Mouse (Mus musculus) megakaryocyte progenitor cell, adult 5-6 weeks (primary cell): Measurements from ENCODE around the gene Nepro. TPM values are rescaled to one million over a fixed set of nuclear protein-coding genes. Genes with fewer than 3 reads are reported as not detected.
A peak's percentile ranks its signal among the peaks of the same experiment; 100 is the strongest.

Experiments
- ATAC-seq: replicated peaks from 2 replicates; pipeline ENCODE4 v1.8.0; 2016; ENCODE audit warnings: mild to moderate bottlenecking, moderate TSS enrichment, inconsistent platforms; ENCODE audit not compliant: poor library complexity
- total RNA-seq, 2 experiments: library from RNA; stranded (forward) in 1 of 2; stranded (reverse) in 1 of 2; fragments of 157-497, 149-512 nt in 1 of 2; fragments of 200-1000 nt in 1 of 2; gene quantifications; 2 replicates each; pipeline versions ENCODE4 v1.2.3 to v1.2.4; 2015 to 2017

The Nepro gene
- total RNA-seq, 2 experiments from 2014 or later: 18.6 to 19.4 TPM

DNA sequence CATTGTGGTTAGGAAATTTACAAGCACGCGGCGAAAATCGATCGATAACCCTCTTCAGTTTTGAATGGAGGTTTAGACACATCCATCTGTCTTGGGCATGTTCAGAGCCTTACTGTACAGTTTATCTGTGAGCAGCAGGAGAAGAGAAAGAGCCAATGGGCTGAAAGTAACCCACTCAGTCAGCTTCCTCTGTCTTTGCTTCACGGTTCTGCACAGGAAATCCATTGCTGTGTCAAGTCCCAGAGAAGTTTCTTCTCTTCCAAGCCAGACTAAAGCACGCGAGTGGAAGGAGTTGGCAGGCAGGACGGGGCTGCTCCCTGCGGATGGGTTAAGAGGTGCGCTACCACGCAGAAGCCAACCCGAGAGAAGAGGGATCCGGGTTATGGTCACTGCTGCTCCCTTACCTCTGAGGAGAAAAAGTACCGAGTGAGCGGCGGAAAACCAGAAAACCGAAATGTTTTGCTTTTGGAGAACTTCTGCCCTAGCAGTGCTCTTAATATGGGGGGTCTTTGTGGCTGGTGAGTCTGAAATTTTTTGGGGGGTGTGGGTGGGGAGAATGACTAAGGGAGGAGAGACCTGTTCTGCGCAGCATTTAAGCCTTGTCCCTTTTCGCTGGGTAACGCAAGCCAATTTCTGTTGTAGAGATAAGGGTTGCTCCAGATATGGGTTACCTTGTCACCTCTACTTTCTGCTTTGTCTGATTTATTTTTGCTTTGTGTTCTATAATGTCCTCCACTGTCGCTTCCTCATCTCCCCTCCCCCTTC lies 41.6 kb downstream of the Nepro start, which contains the start of gene Cd200r1:
TSS of gene Cd200r1 (plus strand) at position 182 of the 765 bp plus-strand sequence.
- ATAC-seq: peak; percentile 73

- ATAC-seq: no peak
Measured at GRCm38 (mm10) chr16:44766320-44766892, 42.3 kb downstream of the Nepro start.

DNA sequence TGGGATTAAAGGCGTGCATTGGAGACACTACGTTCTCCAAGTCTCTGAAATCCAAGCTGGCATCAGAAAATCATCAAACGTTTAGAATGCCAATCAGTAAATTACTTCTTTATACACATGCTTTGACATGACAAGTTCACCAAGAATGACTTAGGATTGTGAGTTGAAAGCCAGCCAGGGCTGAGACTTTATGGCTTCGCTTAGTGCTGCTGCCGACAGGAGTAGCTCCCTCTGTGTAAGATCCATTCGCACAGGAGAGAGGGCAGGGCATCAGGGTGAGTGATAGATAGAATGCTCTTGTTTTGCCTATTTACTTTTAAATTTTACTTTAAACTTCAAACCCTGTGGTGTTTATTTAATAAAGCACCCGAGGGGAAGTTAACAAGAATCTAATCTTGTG lies 43.4 kb downstream of the Nepro start:
- ATAC-seq: no peak

- peak; percentile 78 for ATAC-seq
Measured at GRCm38 (mm10) chr16:44767967-44768366, 43.9 kb downstream of the Nepro start.

DNA sequence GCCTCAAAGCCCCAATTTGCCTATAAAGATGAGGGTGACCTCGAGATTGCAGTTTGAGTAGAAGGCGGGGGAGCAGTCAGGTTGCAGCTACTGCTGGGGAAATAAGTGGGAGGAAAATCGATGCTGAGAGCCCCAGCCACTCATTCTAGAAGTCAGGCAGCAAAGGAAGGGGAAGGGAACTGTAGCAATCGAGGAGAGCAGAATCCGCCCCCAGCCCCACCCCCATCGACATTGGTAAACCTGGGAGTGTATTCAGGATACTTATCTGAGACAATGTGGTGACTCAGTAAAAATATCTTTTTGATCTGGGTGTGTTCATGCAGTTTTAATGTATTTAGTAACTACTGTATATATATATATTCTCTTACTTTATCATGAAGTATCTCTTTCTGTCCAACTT lies 48.5 kb downstream of the Nepro start:
- peak; percentile 36 for ATAC-seq

DNA sequence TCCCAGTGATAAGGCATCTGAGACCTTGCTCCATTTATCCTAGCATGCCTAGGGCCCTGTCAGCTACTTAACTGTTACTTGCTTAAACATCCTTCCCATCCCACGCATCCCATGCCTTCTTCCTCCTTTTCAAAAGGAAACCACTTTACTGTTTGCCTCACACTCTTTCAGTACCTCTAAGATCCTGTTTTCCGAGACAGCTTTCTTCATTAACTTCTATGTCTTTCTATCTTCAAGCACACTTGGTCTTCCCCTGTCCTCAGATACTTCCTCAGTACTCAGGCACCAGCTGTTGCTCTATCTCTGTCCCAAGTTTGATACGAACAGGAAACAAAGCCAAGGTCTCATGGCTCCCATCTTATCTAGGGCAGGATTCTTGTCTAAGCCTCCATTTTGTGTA lies 49.6 kb downstream of the Nepro start:
- peak; percentile 59 for ATAC-seq

DNA sequence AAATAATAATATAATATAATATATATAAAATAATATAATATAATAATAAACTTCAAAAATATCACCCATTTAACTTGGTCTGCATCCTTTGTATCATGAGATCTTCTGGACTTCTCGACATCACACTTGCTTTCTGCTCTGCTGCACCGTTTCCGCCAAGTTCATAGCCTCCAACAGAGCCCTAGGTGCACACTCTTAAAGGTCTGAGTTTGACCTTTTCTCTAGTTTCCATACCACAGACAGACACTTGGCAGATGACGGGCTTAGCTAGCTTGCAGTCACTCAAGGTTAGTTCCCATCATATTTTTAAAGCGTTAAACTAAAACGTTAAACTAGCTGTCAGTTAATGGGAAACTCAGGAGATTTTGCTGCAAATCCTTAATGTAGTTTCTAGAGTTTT lies 50.1 kb downstream of the Nepro start:
- no peak for ATAC-seq

- peak; percentile 96 for ATAC-seq
Measured at GRCm38 (mm10) chr16:44778538-44779147, 54.5 kb downstream of the Nepro start.

DNA sequence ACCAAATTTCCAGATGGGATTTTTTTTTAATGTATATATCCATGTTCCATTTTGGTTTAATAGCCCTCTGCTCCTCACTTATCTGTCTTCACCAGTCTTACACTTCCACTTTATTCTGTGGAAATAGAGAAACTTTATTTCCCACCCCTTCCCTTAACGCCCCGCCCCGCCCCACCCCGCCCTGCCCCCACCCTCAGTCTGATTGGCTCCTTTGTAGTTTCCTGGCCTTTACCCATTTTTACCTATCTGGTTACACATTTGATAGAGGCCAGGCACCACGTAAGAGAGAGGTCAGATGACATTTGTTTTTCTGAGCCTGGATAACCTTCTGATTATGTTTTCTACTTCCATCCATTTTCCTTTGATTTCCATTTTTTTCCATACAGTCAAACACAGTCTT lies 55.4 kb downstream of the Nepro start:
- no peak for ATAC-seq

- ATAC-seq: no peak
Measured at GRCm38 (mm10) chr16:44780751-44781150, 56.6 kb downstream of the Nepro start.

Other genes with a start within 250 kb of the Nepro start
- gene Boc, start 165.4 kb upstream of the Nepro start, total RNA-seq (2015): 0.07 and 0.17 TPM in 2 replicates
- 0.08 and 0.30 TPM in 2 replicates for gene Boc, start 165.4 kb upstream of the Nepro start, total RNA-seq (2017)
- gene Gtpbp8, start 22.1 kb downstream of the Nepro start, total RNA-seq (2015): 12.6 and 16.1 TPM in 2 replicates
- gene Gtpbp8, start 22.1 kb downstream of the Nepro start, total RNA-seq (2017): 14.5 and 15.2 TPM in 2 replicates
- gene Cd200r1, start 41.4 kb downstream of the Nepro start, total RNA-seq (2015): 8.0 and 11.0 TPM in 2 replicates
- 3.7 and 5.6 TPM in 2 replicates for gene Cd200r1, start 41.4 kb downstream of the Nepro start, total RNA-seq (2017)
- gene Cd200r4, start 87.4 kb downstream of the Nepro start, total RNA-seq (2015): 0.12 and 0.54 TPM in 2 replicates
- 0.37 TPM in 1 of 2 replicates, not detected in the other for gene Cd200r4, start 87.4 kb downstream of the Nepro start, total RNA-seq (2017)
- gene Cd200r2, start 142.8 kb downstream of the Nepro start, total RNA-seq (2015): 0.25 TPM in 1 of 2 replicates, not detected in the other
- not detected in 2 replicates for gene Cd200r2, start 142.8 kb downstream of the Nepro start, total RNA-seq (2017)
- 0.69 and 1.2 TPM in 2 replicates for gene Cd200r3, start 219.4 kb downstream of the Nepro start, total RNA-seq (2015)
- gene Cd200r3, start 219.4 kb downstream of the Nepro start, total RNA-seq (2017): 0.64 and 3.9 TPM in 2 replicates